Mouse (Mus musculus): ENCODE measurements at regions not wholly inside any gene's neighbourhood (a gene's known extent, or its start where the extent isn't known, plus 50 kb on each side); places are given as distances from the start of the nearest gene placed in this dataset.

DNA sequence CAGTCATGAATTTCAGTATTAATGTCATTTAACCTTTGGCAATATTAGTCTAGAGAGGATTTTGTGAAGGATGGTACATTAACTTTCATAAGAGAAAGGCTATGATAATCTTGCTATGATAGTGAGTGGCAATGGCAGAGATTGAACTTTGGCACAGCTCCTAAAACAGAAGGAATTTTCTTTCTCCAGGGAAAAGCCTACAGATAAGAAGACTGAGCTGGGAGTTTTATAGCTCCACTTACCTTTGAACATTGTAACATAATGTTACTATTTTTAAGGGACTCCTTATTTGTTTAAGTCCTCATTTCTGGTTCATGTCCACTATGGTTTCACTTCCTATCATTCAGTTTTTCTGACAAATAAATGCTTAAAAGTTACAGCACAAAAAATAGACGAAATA lies 1121.1 kb upstream of the Lingo2 start:
- DNase-seq (ENCODE audit: low spot score) = no peak

DNA sequence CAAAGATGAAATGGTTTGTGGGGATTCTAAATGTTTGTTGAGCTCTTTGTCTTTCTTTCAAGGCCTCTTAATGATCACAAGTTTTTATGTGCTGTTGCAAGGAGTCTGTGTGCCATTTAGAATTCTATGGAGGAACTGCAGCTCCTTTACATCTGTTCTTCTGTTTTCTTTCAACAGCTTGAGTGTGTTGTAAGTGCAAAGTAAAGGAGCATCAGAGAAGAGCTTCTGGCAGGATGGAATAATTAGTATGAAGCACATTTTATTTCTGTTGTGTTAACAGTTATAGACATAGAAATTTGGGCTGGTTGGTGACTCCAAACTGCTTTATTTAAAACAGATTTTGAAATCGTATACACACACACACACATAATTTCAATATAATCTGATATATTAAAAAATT lies 1079.8 kb upstream of the Lingo2 start:
- peak; percentile 2 for DNase-seq (ENCODE audit: low spot score)

Measured in left cerebral cortex, adult 11 months (tissue).